Mouse (Mus musculus) left cerebral cortex, adult 9 months (tissue): Measurements from ENCODE around the gene Flywch2.

Experiments used
- DNase-seq, 2 experiments: peaks; one replicate each; pipeline ENCODE4 v3.0.0; 2022; ENCODE audit warnings: low spot score in 2 of 2

The Flywch2 gene

DNA sequence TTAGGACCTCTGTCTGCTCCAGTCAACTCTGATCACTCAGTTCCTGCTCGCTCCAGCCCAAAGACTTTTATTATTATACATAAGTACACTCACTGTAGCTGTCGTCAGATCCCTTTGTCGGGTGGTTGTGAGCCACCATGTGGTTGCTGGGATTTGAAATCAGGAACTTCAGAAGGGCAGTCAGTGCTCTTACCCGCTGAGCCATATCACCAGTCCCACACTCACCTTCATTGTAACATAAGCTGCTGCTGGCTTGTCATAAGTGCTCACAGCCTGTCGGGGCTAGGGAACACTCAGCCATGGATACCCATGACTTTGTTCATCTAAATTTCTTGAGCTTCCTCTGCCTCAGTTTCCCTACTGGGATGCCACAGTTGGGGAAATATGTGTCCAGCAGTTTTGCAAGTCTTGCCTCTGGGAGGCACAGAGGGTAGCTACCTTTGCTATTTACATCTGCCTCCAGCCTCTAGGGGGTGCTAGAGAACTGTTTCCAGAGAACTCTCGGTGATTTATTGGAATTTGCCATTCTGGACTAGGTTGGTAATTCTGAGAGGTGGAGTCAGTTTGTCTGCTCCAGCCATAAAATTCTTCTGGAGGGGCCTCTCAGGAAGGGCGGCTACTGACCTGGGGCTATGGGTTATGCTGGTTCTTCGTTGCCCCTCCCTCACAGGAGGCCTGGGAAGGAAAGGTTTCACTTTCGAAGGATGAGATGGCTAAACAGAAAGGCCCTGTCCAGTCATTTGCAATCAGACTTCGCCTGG is 37.1 kb downstream of the Flywch2 start:
- DNase-seq, result peak in 1 of 2 experiments; percentile 75

DNA sequence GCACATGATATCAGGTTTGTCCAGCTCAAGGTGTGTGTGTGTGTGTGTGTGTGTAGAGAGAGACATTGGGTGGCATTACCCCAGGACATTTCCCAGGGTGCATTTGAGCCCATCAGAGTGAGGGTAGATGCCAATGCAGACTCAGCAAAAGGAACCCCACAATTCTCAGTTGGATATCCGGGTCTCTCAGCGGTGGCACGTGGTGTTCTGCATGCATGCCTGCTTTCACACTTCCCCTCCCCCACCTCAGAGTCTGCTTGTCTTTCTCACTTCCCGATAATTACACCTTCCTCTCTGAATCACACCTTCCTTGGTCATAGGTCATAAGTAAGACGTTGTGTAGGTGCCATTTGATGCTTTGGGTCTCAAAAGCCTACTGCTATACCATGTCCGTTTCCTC is 37.9 kb downstream of the Flywch2 start:
- no peak for DNase-seq

- DNase-seq, result no peak
Measured at GRCm38 (mm10) chr17:23747471-23747870, 38.4 kb downstream of the Flywch2 start.

- no peak for DNase-seq
Measured at GRCm38 (mm10) chr17:23746767-23747166, 39.1 kb downstream of the Flywch2 start.

GRCm38 (mm10) chr17:23746311-23746710 is 39.6 kb downstream of the Flywch2 start:
- DNase-seq, result no peak

- DNase-seq, result no peak
Measured at GRCm38 (mm10) chr17:23745301-23746251, 40.3 kb downstream of the Flywch2 start, which contains the start of gene Kremen2. Kremen2 (minus strand) TSS chr17:23745833.

GRCm38 (mm10) chr17:23744651-23745050 is 41.2 kb downstream of the Flywch2 start:
- no peak for DNase-seq

GRCm38 (mm10) chr17:23744076-23744475 is 41.8 kb downstream of the Flywch2 start:
- no peak for DNase-seq

DNA sequence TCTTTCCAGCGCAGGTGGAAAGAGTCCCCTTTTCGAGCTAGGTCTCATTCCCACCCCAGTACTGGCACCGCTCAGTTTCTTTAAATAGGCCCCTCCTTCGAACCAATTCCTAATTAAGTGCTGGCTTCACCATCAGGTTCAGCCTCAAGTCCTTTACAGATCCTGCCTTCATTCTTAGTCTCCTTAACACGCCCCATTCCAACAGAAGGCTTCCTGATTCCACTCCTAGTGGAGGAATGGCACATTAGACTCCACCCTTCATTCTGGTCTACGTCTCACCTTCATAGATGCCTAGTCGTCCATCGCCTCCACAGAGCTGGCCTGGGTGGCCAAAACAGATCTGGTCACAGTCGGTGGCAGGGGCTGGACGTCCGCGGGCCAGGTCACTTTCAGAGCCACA is 42.9 kb downstream of the Flywch2 start:
- no peak for DNase-seq

DNA sequence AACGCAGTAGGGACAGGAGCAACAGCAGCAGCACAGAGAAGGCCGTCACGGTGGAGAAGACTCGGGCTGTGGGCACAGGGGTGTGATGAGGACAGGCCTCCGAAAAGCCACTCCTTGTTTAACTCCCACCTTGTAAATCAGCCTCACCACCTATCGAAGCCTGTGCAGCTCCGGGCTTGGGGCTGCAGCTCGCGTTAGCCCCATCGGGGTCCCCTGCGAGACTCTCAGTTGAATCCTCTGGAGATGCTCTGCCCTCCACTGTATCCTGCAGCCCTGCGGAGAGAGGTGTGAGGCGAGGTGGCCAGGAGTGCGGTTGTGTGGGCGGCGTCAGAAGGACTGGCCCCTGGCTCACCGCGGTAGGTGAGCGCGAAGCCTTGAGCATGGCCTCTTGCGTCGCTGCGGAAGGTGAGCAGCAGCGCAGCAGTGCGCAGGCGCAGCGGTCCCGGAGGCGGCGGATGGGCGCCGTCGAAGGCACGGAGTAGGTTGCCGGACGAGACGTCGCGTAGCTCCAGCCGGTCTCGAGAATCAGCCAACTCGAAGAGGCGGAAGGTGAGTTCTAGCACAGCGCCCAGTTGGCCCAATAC is 43.6 kb downstream of the Flywch2 start:
- no peak for DNase-seq

DNA sequence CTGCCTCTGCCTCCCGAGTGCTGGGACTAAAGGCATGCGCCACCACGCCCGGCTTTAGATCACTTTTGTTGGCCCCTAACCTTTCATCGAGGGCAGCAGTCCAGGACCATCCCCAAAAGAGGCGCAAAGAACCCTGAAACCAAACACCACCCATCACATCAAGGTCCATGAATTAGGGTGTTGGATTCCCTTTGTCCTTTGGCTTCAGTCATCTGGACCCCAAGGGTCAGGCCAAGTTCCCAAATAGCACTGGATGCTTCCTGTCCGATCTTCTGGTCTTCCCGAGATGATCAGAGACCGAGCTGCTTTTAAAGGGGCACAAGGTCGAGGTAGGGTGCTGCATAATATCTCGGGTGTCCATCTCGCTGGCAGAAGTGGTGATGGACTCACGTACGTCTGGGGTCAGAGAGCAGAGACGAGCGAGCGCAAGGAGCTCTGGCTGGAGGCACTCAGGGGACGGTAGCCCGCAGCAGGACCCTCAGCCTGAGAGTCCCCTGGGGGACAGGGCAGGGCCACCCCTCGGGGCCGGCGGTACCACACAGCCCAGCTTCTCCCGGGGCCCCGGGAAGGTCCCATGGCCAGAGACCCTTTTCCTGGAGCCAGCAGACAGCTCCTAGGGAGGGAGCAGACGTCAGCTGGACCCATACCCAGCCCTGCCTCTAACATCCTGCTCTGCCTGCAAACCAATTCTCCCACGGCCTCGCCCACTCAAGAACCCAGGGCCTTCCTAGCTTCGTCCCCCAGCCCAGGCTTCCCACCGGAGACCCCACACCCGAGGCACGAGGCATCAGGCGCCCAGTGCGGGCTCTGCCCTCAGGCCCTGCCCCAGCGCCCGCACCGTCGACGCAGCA is 44.3 kb downstream of the Flywch2 start:
- no peak for DNase-seq

- no peak for DNase-seq
Measured at GRCm38 (mm10) chr17:23740598-23741021, 45.3 kb downstream of the Flywch2 start, which contains the start of gene Paqr4. Paqr4 (minus strand) TSS chr17:23740867.

DNA sequence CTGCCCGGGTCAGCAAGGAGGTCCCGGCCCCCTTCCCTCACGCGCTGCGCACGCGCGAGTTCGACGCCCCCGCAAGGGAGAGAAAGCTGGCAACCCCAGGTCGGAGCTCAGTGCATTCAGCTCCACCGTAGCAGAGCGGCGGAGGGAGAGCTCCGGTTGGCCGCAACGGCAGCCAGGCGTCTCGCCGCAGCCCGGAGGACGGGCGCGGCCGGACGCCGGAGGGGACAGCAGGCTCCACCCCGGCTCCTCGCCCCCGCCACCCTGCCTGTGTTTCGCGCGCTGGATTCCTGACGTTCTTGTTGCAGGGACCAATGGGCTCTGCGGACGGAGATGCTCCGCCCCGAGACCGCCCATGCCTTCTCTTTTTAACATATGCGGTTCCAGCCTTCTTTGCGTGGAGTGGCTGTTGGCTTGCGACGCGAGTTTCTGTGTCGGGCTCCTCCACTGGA is 45.7 kb downstream of the Flywch2 start:
- peak; percentile 82 to 94 for DNase-seq

DNA sequence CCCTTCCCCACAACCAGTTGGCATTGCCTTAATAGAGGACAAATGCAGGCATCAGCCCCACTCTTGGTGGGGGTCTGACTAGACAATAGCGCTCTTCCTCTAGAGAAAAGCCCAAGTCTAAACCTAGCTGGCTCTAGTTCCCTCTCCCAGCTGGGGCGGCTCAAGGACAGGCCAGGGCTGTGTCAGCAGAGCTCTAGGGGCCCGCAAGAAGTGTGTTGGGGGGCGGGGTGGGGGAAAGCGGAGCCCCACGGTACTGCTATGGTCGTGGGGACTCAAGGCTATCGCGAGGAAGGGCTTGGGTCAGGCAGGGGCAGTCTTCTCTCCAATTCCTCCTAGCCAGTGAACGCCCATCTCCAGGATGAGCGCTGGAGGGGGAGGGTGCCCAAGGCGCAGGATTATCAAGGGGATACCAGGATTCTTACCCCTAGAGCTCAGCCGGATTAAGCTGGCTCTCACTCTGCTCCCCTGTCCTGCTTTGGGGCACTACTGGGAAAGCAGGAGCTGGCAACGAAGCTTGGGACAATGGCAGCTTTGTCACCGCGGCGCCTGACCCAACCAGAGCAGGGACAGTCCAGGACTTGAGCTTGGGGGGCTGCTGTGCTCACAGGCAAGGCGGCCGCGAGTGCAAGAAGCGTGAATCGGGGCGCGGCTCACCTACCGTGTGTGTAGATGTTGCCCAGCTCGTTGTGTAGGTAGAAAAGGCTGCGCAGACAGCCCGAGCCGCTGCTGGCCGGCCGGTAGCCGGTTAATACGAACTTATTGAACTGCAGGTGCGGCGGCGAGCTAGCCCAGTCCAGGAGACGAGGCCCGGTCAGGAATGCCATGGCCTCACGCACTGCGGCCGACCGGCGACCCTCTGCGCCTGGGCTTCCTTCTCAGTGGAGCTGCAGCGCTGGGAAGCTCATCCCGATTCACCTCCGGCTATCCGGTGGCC is 46.4 kb downstream of the Flywch2 start:
- peak in 1 of 2 experiments; percentile 46 for DNase-seq

DNA sequence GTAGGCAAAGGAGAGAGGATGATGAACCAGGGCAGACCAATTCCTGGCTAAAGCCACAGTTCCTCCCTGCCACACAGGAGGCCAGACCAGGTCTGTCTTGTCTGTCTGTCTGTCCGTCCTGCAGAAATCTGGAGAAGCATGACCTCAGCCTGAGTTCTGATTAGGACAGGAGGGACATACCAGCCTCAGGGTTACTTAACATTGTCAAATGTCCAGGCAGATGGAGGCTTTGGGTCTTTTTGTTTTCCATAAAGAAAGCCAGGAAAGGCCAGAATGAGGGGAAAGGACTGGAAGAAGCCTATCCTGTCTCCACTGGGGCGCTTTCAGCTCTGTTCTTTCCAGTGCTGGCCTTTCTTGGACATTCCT is 47.1 kb downstream of the Flywch2 start:
- no peak for DNase-seq

DNA sequence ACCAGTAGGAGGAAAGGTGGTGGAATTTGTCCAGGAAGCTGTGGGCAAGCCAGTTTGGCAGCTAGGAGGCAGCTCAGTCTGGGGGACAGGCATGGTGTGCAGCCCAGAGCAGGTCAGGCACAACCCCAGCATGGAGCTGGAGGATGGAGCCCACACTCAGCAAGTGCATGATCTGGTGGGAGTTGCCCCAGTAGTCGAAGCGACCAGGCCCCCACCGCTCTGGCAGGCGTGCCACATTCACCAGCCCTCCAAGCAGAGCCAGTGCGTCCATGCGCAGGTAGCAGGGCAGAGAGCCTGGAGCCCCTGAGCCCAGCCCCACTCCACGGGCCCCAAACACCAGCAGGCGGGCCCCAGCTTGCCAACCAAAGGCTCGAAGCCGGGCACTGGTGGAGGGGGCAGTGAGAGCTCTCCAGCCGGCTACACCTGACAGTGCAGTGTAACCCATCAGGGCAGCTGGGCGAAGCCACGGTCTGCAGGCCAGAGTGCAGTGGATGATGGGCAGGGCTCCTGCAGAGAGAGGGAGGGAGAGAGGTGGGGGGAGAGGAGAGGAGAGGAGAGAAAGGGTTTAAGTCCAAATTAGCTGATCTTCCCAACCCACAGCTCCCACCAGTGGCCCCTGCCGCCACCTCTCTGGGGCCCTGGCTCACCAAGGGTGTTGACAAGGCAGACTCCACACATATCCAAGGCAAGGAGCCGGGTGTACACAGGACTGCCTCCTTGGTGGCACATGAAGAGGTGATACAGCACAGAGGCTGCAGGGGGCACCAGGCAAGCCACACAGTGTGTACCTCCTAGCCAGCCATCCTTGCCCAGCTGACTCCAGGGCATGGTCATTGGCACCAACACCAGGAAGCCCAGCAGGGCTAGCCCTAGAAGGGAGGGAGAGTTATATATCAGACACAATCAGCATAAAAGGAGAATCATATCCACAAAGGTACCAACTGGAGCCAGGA is 48.1 kb downstream of the Flywch2 start:
- DNase-seq, result no peak

GRCm38 (mm10) chr17:23734341-23734740 is 51.5 kb downstream of the Flywch2 start:
- DNase-seq, result no peak

DNA sequence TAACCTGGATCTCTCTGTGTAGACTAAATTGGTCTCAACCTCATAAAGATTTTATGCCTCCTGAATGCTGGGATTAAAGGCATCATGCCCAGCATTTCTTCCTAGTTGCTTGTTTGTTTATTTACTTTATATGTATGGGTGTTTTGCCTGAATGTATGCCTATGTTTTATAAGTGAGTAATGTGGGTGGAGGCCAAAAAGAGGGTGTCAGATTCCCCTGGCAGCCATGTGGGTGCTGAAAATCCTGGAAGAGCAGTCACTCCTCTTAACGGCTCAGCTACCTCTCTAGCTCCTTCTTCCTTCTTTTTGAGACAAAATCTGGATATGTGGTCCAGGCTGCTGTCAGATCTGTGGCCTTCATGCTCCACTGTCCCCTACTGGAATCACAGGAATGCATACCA is 55.4 kb downstream of the Flywch2 start:
- no peak for DNase-seq
